Mouse (Mus musculus): ENCODE results near the gene Mgam.

GRCm38 (mm10) chr6:40584336-40584735 is 44.3 kb upstream of the Mgam start:
- TF ChIP-seq CTCF (IDR thresholded peaks at IDR 0.05; ENCODE audit: extremely low read depth, insufficient read length, insufficient replicate concordance, low read depth, low read length) (no peak), POLR2A (IDR thresholded peaks at IDR 0.05; ENCODE audit: low read depth, low read length) (no peak)

Data from small intestine, adult 2 months (tissue).